Mouse (Mus musculus) kidney, embryonic 16.5 days (tissue): ENCODE data around the gene Dnajc9. TPM values are rescaled to one million over a fixed set of nuclear protein-coding genes. Genes with fewer than 3 reads are reported as not detected.

Experiments used
- ATAC-seq: fragments of 200-750 bp; cut with Nextera tagmentation; 2 replicates; pipeline ENCODE4 v1.8.0; 2017; ENCODE audit warnings: moderate TSS enrichment; ENCODE audit not compliant: low FRiP score, low TSS enrichment
- H3K27ac ChIP-seq: fragments of 300-500 bp; sonication (generic); 2 replicates; pipeline ENCODE4 v1.5.1; 2014; ENCODE audit warnings: low read length
- H3K27me3 ChIP-seq: fragments of 300-500 bp; sonication (generic); 2 replicates; pipeline ENCODE4 v1.6.1; 2014; ENCODE audit warnings: low read length, control low read depth, mixed read lengths; ENCODE audit not compliant: insufficient read depth
- H3K36me3 ChIP-seq: fragments of 300-500 bp; sonication (generic); 2 replicates; pipeline ENCODE4 v1.6.1; 2014; ENCODE audit warnings: low read length, control low read depth, mixed read lengths; ENCODE audit not compliant: insufficient read depth
- H3K4me1 ChIP-seq: fragments of 300-500 bp; sonication (generic); 2 replicates; pipeline ENCODE4 v1.6.1; 2014; ENCODE audit warnings: low read length, control low read depth, mixed read lengths; ENCODE audit not compliant: insufficient read depth
- H3K4me2 ChIP-seq: fragments of 300-500 bp; sonication (generic); replicated peaks from 2 replicates; pipeline ENCODE4 v1.6.1; 2014; ENCODE audit warnings: low read depth, low read length
- H3K4me3 ChIP-seq: fragments of 300-500 bp; sonication (generic); 2 replicates; pipeline ENCODE4 v1.5.1; 2014; ENCODE audit warnings: mild to moderate bottlenecking, low read length
- H3K9ac ChIP-seq: fragments of 300-500 bp; sonication (generic); replicated peaks from 2 replicates; pipeline ENCODE4 v1.6.1; 2014; ENCODE audit warnings: low read length
- H3K9me3 ChIP-seq: fragments of 300-500 bp; sonication (generic); 2 replicates; pipeline ENCODE4 v1.6.1; 2016; ENCODE audit warnings: low read length, control low read depth
- WGBS: fragments of 180-500 bp; shearing (Covaris S2); extraction: QIAGEN DNeasy Blood & Tissue Kit; methylation state at CpG from one replicate; pipeline ENCODE4 v1.1.7; 2014; 5-methylcytosine and 5-hydroxymethylcytosine counted together
- polyA plus RNA-seq: library from polyadenylated mRNA; unstranded; fragments of >200 nt; fragmentation: Nextera tagmentation; extraction: Ambion mirVana; gene quantifications from 2 replicates; pipeline ENCODE4 v1.2.1, GENCODE M21; 2015

Gene Dnajc9
- polyA plus RNA-seq = 173 and 184 TPM in 2 replicates

DNA sequence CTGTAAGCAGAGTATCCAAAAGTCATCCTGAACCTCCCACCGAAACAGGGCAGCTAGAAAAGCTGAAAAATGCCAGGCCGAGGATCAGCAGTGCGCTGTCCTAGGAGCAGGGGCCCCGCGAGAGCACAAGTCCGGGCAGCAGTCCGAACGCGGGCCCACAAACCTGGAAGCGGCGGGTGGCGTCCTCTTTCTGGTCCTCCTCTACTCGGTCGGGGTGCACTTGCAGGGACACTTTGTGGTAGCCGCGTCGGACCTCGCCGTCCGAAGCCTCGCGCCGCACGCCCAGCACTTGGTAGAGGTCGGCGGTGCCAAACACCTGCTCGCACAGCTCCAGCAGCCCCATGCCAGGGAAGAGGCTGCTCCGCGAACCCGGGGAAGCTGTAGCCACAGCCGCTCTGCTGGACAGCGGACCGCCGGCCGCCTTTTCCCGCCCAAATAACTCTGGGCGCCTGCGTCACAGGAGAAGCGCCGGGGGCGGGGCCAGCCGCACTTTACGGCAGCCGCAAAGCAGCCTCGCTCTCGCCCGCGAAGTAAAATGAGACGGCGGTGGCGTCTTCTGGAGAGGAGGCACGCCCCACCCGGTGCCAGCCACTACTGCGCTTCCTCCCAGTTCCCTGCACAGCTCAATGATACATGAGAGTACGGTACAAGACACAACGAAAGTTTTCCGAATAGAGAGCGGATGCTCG lies at the start of gene Dnajc9:
TSS of gene Dnajc9 (minus strand) at position 470 of the 689 bp plus-strand sequence.
- H3K9ac ChIP-seq = peak within 1 kb of the TSS; percentile 88
- under 1% methylated on average over 59 of the region's 59 CpGs for WGBS
- H3K4me1 ChIP-seq = peaks cover 29% of the 10 kb centered on the region
- H3K27me3 ChIP-seq = no peaks in the 10 kb centered on the region
- H3K36me3 ChIP-seq = peaks cover 15% of the 10 kb centered on the region; the same call in 1 of the 2 replicates
- H3K4me2 ChIP-seq = peak within 1 kb of the TSS; percentile 84
- H3K4me3 ChIP-seq = peak within 1 kb of the TSS; percentile 81
- peak within 1 kb of the TSS; percentile 87 for H3K27ac ChIP-seq
- ATAC-seq = peak; percentile 76
- no peaks in the 10 kb centered on the region for H3K9me3 ChIP-seq

- H3K27me3 ChIP-seq = no peaks in the 10 kb centered on the region
- no peak for ATAC-seq
- WGBS = 61% methylated on average over 6 of the region's 6 CpGs
Measured at GRCm38 (mm10) chr14:20436976-20437375, 48.3 kb upstream of the Dnajc9 start.

DNA sequence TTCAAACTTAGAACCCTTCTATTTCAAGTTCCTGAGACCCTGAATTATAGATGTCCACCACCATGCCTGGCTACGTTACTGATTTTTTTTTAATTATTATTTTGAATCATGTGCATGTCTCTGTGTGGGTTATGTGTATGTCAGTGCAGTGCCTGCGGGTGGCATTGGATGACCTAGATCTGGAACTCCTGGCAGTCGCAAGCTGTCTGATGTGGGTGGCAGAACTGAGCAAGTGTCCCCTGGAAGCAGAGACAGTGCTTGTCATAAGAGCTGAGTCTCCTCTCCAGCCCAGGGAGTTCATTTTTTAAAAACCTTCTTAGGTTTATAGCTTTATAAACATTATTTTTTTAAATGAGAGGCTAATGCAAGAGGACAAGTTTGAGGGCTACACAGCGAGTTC lies 43.7 kb upstream of the Dnajc9 start:
- Histone ChIP-seq H3K4me2 (no peak overlapping the region), H3K9ac (no peak overlapping the region), H3K27me3 (no peaks in the 10 kb centered on the region; the same call in 1 of the 2 replicates), H3K9me3 (no peaks in the 10 kb centered on the region), H3K27ac (no peak overlapping the region), H3K4me3 (no peak overlapping the region), H3K4me1 (no peaks in the 10 kb centered on the region), H3K36me3 (no peaks in the 10 kb centered on the region)
- ATAC-seq = no peak
- 87% methylated on average over 4 of the region's 4 CpGs for WGBS

More at GRCm38 (mm10) chr14:20436976-20437375, 48.3 kb upstream of the Dnajc9 start:
- Histone ChIP-seq H3K9me3 (no peaks in the 10 kb centered on the region), H3K4me1 (no peaks in the 10 kb centered on the region), H3K4me2 (no peak overlapping the region), H3K27ac (no peak overlapping the region), H3K4me3 (no peak overlapping the region), H3K36me3 (no peaks in the 10 kb centered on the region), H3K9ac (no peak overlapping the region)

DNA sequence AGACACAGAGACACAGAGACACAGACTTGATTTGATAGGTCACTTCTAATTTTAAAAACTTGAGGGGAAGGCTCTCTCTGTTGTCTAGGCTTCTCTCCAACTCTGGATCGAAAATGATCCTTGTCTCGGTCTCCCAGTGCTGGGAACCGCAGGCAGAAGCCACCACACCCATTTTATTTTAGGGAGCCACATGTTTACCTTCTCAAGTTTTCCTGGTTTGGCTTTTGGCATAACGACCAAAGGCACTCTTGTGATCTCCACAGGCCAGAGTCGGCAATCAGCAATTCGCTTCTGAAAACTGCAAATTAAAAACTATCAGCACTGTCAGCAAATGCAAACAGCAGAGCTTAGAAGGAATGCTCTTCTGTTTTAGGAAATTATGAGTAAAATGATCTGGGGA lies 43.0 kb upstream of the Dnajc9 start:
- WGBS = 74% methylated on average over 6 of the region's 6 CpGs
- no peak for ATAC-seq

DNA sequence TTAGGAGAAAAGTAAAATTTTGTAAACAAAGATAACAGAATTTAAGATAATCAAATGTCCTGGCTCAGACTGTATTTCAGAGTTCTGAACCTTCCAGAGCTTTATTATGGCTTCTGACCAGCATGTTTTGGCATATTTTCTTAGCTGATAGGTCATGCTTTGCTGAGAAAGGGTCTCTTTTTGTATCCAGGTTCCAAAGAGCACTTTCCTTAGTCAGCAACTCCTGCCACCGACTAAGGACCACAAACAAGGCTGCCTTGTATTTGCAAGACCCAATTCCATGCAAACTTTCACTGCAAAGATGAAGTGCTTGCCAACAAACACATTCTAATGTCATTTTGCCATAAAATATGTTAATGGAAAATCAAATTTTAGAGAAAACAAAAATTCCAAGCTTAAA lies 41.1 kb upstream of the Dnajc9 start:
- WGBS = 40% methylated on average over 1 of the region's 1 CpGs

More for the DNA sequence above, 43.0 kb upstream of the Dnajc9 start:
- no peak overlapping the region for H3K9ac ChIP-seq
- no peaks in the 10 kb centered on the region for H3K4me1 ChIP-seq
- H3K9me3 ChIP-seq = no peaks in the 10 kb centered on the region
- H3K4me2 ChIP-seq = no peak overlapping the region
- no peak overlapping the region for H3K27ac ChIP-seq
- no peaks in the 10 kb centered on the region for H3K36me3 ChIP-seq
- no peak overlapping the region for H3K4me3 ChIP-seq
- no peaks in the 10 kb centered on the region; the same call in 1 of the 2 replicates for H3K27me3 ChIP-seq

DNA sequence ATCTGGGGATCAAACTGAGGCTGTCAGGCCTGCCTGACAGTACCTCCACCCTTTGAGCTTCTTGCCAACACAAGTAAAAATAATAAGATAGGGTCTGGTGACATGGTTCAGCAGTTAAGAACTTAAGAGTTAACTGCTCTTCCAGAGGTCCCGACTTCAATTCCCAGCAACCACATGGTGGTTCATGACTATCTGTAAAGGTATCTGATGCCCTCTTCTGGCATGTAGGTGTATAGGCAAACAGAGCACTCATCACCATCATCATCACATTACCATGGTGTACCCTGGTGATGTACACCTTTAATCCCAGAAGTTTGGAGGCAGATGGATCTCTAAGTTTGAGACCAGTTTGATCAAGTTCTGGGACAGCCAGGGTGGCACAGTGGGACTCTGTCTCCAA lies 39.9 kb upstream of the Dnajc9 start:
- Histone ChIP-seq H3K9me3 (no peaks in the 10 kb centered on the region), H3K4me1 (no peaks in the 10 kb centered on the region), H3K4me2 (no peak overlapping the region), H3K27me3 (no peaks in the 10 kb centered on the region; the same call in 1 of the 2 replicates), H3K4me3 (no peak overlapping the region), H3K9ac (no peak overlapping the region), H3K27ac (no peak overlapping the region), H3K36me3 (no peaks in the 10 kb centered on the region)
- WGBS = 34% methylated on average over 1 of the region's 1 CpGs
- no peak for ATAC-seq

More for the DNA sequence above, 41.1 kb upstream of the Dnajc9 start:
- Histone ChIP-seq H3K36me3 (no peaks in the 10 kb centered on the region), H3K27ac (no peak overlapping the region), H3K27me3 (no peaks in the 10 kb centered on the region; the same call in 1 of the 2 replicates), H3K4me2 (no peak overlapping the region), H3K9me3 (no peaks in the 10 kb centered on the region), H3K4me1 (no peaks in the 10 kb centered on the region), H3K4me3 (no peak overlapping the region), H3K9ac (no peak overlapping the region)
- ATAC-seq = no peak

- H3K9me3 ChIP-seq = no peaks in the 10 kb centered on the region
- no peaks in the 10 kb centered on the region for H3K36me3 ChIP-seq
- WGBS = 79% methylated on average over 6 of the region's 6 CpGs
- ATAC-seq = no peak
- no peak overlapping the region for H3K4me2 ChIP-seq
- no peaks in the 10 kb centered on the region for H3K27me3 ChIP-seq
- no peak overlapping the region for H3K9ac ChIP-seq
- no peak overlapping the region for H3K4me3 ChIP-seq
- no peak overlapping the region for H3K27ac ChIP-seq
- no peaks in the 10 kb centered on the region for H3K4me1 ChIP-seq
Measured at GRCm38 (mm10) chr14:20423046-20423445, 34.3 kb upstream of the Dnajc9 start.

GRCm38 (mm10) chr14:20422257-20422656 lies 33.5 kb upstream of the Dnajc9 start:
- 80% methylated on average over 7 of the region's 7 CpGs for WGBS
- H3K9me3 ChIP-seq = no peaks in the 10 kb centered on the region
- H3K27me3 ChIP-seq = no peaks in the 10 kb centered on the region
- no peak overlapping the region for H3K4me3 ChIP-seq
- ATAC-seq = no peak
- H3K4me1 ChIP-seq = no peaks in the 10 kb centered on the region
- H3K4me2 ChIP-seq = no peak overlapping the region
- no peaks in the 10 kb centered on the region for H3K36me3 ChIP-seq
- H3K9ac ChIP-seq = no peak overlapping the region
- H3K27ac ChIP-seq = no peak overlapping the region

- 55% methylated on average over 1 of the region's 1 CpGs for WGBS
- H3K9me3 ChIP-seq = no peaks in the 10 kb centered on the region
- 0 out of 2 replicates have a peak, but pooled peaks have one; percentile 19 for ATAC-seq
- H3K4me3 ChIP-seq = no peak overlapping the region
- H3K27me3 ChIP-seq = no peaks in the 10 kb centered on the region
- no peaks in the 10 kb centered on the region for H3K36me3 ChIP-seq
- no peaks in the 10 kb centered on the region for H3K4me1 ChIP-seq
- no peak overlapping the region for H3K27ac ChIP-seq
- H3K4me2 ChIP-seq = no peak overlapping the region
- H3K9ac ChIP-seq = no peak overlapping the region
Measured at GRCm38 (mm10) chr14:20400071-20400470, 11.4 kb upstream of the Dnajc9 start.

- ATAC-seq = no peak
- no peak overlapping the region for H3K4me2 ChIP-seq
- WGBS = 42% methylated on average over 4 of the region's 4 CpGs
- peaks cover 5% of the 10 kb centered on the region; the same call in 1 of the 2 replicates for H3K4me1 ChIP-seq
- H3K9me3 ChIP-seq = no peaks in the 10 kb centered on the region
- H3K4me3 ChIP-seq = no peak overlapping the region
- H3K36me3 ChIP-seq = no peaks in the 10 kb centered on the region
- H3K27me3 ChIP-seq = no peaks in the 10 kb centered on the region
- H3K27ac ChIP-seq = no peak overlapping the region
- H3K9ac ChIP-seq = no peak overlapping the region
Measured at GRCm38 (mm10) chr14:20398864-20399263, 10.2 kb upstream of the Dnajc9 start.
